Mouse (Mus musculus) gastrocnemius, adult 8-10 months (tissue): ENCODE measurements around the gene Cars. TPM values are rescaled to one million over a fixed set of nuclear protein-coding genes. Genes with fewer than 3 reads are reported as not detected.
"Not testable (repeated sequence)": the region's sequence is repeated elsewhere in the genome, so short reads cannot be mapped to it uniquely, and the experiment has no call there.

Experiments
- DNase-seq, 2 experiments: peaks; one replicate each; pipeline ENCODE4 v3.0.0; 2022; ENCODE audit warnings: low spot score in 2 of 2
- total RNA-seq, 4 experiments: library from RNA; stranded (reverse); gene quantifications; 2 replicates each; pipeline ENCODE4 v1.2.4; 2022

The Cars gene
- total RNA-seq, 4 experiments from 2014 or later: 31.9 to 41.9 (median 38.4) TPM

- DNase-seq: peak in 1 of 2 experiments; percentile 38
Measured at GRCm38 (mm10) chr7:143587586-143587985, 12.3 kb downstream of the Cars start.

DNA sequence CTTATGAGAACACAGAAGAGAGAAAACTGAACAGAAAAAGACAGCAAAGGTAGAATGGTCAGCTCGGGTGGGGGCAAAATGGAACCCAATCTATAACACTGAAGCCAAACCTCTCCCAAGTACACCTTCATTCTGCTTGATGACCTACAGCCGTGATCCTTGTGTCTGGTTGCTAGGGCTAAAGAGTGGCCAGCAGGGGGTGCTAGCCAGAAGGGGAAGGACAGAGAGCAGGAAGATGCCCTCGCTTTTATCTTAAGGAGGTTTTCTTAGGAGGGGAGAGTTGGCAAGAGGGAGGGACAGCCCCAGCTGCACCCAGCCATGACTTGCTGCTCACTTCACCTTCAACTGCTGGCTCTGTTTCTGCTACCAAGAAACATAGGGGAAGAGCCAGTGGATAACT is 15.9 kb downstream of the Cars start:
- DNase-seq: peak in 1 of 2 experiments; percentile 32

DNA sequence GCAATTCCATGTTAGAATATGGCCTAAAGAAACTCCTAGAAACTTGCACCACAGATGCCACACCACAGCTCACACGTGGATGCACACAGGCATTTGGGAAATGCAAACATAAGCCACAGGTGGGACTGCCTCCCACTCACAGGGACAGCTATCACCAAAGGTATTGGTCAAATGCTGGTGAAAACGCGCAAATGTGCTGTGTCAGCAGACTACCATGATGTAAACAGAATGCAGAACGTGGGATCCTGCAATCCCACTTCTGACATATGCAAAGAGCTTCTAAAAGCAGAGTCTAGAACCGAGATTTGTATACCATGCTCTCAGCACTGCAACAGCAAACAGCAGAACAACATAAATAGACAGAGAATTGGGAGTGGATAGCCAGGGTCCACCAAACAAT is 16.9 kb downstream of the Cars start:
- no peak for DNase-seq

GRCm38 (mm10) chr7:143575751-143576150 is 24.1 kb downstream of the Cars start:
- no peak for DNase-seq

DNA sequence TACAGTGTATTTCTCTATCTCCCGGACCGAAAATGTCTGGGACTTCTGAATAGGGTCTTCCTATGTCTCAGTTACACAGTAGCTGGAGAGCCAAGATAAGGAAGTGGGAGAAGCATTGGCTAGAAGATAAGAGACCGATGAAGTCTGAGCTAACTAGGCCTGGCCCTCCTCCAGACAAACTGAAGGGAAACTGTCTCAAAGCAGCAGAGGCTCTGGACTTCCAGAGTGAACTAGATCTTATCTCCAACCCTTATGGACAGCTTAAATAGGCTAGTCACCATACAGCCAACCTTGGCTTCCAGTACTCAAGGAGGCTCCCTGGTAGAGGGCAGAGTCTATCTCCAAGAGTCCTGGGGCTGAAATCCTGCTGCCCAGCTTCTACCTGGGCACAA is 34.2 kb downstream of the Cars start:
- DNase-seq: no peak

- DNase-seq: no peak
Measured at GRCm38 (mm10) chr7:143565015-143565647, 34.8 kb downstream of the Cars start.

GRCm38 (mm10) chr7:143563787-143564186 is 36.1 kb downstream of the Cars start:
- no peak for DNase-seq

- DNase-seq: no peak
Measured at GRCm38 (mm10) chr7:143557616-143558015, 42.3 kb downstream of the Cars start.

- peak; percentile 34 to 49 for DNase-seq
Measured at GRCm38 (mm10) chr7:143556964-143557610, 42.8 kb downstream of the Cars start.

DNA sequence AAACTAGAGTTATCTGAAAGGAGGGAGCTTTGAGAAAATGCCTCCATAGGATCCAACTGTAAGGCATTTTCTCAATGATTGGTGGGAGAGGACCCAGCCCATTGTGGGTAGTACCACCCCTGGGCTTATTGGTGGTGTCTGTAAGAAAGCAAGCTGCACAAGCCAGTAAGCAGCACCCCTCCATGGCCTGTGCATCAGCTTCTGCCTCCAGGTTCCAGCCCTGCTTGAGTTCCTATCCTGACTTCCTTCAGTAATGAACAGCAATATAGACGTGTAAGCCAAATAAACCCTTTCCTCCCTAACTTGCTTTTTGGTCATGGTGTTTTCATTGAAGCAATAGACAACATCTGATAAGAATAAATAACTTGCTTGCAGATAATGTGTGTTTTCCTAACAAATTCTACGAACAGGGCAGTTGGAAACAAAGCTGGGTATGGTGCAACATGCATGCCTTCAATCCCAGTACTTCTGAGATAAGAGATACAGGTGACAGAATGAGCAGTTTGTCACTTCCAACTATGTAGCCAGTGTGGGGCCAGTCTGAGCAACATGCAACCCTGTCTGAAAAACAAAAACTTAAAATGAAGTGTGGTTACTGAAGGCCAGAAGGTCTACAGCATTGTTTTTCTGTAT is 50.2 kb downstream of the Cars start:
- no peak for DNase-seq

- DNase-seq: peak; percentile 99
Measured at GRCm38 (mm10) chr7:143548976-143549457, 50.9 kb downstream of the Cars start, which contains the start of gene Nap1l4. TSS of gene Nap1l4 (minus strand) at chr7:143549106.

GRCm38 (mm10) chr7:143548231-143548961 is 51.5 kb downstream of the Cars start:
- DNase-seq: no peak

DNA sequence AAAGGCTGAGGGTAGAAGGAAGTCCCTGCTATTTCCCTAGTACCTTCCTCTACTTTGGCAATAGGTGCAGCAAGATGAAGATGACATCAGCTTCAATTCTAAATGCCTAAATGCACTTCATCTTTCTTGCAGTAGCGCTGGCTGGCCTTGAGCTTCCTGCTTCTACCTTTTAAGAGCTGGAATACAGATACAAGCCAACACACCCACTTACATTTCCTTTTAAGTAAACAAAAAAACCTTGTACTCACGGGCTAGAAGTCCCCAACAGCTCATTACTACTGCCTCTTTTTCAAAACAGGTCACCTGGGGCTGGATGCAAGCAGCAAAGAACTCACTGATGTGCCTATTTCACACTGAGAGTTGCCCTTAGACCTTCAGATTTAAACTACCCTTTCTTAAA is 53.3 kb downstream of the Cars start:
- no peak for DNase-seq

GRCm38 (mm10) chr7:143544368-143544767 is 55.5 kb downstream of the Cars start:
- DNase-seq: no peak

DNA sequence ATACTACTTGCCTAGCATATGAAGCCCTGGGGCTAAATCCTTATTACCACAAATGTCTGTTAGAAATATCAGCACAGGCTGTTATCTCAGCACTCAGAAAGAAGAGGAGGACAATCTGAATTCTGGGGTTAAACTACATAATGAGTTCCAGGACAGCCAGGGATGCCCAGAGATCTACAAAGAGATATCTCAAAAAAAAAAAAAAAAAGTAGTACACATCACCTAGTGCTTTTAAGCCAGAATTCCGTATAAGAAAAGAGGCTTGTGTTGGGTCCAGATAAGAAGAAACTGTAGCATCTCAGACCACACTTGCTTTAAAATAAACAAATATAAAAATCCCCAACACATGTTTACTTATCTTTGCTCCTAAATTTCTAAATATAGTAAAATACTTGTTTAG is 61.2 kb downstream of the Cars start:
- DNase-seq: no peak

DNA sequence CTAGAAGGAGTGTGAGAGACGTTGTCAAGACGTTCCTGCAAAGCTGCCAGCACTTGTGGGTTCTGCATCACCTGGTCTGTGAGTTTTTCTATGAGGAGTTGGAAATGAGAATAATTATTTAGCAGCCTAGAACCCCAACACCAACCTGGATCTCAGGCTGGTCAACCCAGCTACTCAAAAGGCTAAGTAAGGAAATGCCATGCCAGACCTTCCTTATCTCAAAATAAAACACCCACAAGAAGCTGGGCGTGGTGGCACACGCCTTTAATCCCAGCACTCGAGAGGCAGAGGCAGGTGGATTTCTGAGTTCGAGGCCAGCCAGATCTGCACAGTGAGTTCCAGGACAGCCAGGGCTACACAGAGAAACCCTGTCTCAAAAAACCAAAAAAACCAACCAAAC is 61.7 kb downstream of the Cars start:
- DNase-seq: not testable (repeated sequence)

- DNase-seq: no peak
Measured at GRCm38 (mm10) chr7:143536251-143536650, 63.6 kb downstream of the Cars start.

DNA sequence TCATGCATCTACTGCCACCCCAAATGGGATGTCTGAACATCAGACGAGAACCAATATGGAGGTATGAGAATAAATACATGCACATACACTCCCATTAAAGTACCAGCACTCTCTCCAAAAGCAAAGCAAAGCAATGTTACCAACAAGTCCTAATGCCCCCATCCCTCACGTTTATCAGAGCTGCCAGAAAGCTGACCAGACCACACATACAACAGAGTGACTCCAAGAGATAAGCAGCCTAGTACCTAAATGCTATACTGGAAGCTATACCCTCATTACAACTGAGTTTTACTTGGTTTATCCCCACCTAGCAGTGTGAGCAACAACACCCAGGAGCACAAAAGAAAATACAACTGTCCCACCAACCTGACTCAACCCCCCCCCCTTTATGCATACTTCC is 66.6 kb downstream of the Cars start:
- DNase-seq: no peak

- DNase-seq: peak; percentile 20 to 56
Measured at GRCm38 (mm10) chr7:143532410-143532809, 67.5 kb downstream of the Cars start.

DNA sequence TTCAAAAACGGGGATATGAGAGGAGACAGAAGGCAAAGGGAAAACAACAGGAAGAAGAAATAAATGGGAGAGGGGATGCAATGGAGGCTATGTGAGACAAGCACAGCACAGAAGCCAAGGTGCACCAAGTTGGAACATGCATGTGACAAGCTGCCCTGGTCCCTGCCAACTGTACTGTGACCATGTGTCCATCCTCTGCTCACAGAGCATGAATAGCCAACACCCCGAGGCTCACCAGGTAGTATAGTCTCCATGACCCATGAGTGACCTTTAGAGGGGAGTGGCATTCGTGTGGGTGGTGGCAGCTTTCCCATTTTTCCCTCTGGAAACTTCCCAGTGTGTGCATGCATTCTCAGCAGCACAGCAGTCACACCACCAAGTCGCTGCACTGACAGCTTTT is 80.6 kb downstream of the Cars start:
- DNase-seq: no peak

GRCm38 (mm10) chr7:143514416-143514768 is 85.5 kb downstream of the Cars start:
- no peak for DNase-seq
